Mouse (Mus musculus) adrenal gland, postnatal 14 days (tissue): ENCODE measurements at regions not wholly inside any gene's neighbourhood (a gene's known extent, or its start where the extent isn't known, plus 50 kb on each side); places are given as distances from the start of the nearest gene placed in this dataset.
"Not testable (repeated sequence)": the region's sequence is repeated elsewhere in the genome, so short reads cannot be mapped to it uniquely, and the experiment has no call there.

Source experiments
- DNase-seq: peaks from one replicate; pipeline ENCODE4 v3.0.0; 2021; ENCODE audit warnings: mixed read lengths

DNA sequence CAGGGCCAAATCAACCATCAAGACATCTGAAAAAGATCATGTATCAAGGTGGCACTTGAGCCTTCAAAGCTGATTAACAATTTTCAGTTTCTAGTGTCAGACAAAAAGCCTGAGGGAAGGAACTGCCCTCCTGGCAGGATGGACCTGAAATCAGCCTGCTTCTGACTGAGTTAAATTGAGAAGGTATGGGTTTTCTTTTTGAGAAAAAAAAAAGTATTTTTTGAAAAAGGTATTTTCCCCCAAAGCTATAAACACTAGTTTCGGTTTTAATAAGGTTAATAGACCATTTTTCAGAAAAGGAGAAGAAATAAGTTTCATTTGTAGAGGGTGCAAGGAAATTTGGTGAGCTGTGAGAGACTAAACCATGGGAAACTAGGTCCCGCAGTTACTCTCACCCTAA is 124.6 kb upstream of the Mrpl21 start:
- not testable (repeated sequence) for DNase-seq

DNA sequence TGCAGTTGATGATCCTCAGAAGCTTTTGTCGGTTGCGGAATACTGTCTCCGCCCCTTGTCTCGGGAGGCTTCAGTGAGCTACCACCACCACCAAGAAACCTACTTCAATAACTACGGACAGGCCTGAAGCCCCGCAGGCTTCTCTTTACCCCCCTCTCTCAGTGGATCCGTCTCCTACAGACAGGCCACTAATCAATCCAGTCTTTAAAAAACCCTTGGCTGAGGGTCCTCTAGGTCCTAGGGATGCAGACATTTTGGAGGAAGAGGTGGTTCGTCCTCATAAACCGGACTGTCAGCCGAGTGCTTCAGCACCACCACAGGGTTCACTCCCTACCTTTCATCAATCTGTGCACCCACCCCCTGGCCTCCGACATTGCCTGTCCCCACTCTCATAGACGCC is 123.4 kb upstream of the Mrpl21 start:
- DNase-seq, result no peak

DNA sequence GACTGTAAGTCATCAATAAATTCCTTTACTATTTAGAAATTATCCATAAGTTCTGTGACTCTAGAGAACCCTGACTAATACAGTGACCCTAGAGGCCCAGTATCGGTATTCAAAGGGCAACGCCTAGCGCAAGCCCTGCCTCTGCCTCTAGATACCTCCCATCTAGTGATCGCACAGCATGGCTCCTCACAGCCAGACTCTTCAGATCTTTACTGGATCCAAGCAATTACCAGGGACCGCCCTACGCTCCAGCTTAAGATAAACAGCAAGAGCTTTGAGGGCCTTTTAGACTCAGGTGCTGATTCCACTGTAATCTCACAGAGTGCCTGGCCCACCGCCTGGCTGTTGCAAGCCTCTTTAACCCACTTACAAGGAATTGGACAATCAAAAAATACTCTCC is 115.0 kb upstream of the Mrpl21 start:
- DNase-seq, result no peak

DNA sequence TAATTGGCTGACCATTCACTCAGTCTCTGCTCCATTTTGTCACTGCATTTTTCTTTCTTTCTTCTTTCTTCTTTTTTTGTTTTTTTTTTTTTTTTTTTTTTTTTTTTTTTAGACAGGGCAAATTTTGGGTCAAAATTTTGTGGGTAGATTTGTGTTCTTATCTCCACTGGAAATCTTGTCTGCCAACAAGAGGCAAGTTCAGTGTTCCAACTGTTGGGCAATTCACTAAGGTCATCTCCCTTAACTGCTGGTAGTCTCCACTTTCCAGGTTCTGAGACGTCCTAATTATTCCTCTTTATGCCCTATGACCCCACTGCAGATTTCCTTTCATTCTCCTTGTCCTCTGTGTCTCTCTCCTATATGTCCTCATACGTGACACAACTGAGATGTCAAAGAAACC is 100.1 kb upstream of the Mrpl21 start:
- DNase-seq, result no peak

DNA sequence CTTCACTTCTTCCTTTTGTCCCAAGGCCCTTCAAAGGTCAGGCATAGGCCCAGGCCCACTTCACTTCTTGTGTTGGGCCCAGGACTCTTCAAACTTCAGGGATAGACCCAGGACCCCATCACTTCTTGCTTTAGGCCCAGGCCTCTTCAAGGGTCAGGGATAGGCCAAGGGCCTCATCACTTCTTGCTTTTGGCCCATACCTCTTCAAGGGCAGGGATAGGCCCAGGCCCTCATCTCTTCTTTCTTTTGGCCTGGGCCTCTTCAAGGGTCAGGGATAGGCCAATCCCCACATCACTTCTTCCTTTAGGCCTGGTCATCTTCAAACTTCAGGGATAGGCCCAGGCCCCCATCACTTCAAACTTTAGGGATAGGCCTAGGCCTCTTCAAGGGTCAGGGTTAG is 90.1 kb upstream of the Mrpl21 start:
- no peak for DNase-seq

DNA sequence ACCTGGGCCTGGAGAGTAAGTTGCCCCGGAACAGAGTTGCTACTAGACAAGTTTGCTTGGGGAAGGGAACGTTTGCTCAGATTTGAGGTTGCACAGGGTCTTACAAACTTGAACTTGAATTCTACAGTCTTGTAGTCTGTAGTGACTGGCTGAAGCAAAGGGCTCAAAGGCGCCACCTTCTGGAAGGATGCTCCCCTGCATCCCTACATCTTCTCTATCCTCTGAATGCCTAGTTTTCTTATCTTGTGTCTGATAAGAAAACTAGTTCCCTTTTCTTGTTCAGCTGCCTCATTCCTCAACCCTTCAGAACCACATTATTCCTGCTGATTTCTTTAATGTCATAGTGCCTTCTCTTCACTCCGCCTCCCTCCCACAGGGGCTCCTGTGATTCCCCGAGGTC is 78.2 kb upstream of the Mrpl21 start:
- DNase-seq, result peak; percentile 47

DNA sequence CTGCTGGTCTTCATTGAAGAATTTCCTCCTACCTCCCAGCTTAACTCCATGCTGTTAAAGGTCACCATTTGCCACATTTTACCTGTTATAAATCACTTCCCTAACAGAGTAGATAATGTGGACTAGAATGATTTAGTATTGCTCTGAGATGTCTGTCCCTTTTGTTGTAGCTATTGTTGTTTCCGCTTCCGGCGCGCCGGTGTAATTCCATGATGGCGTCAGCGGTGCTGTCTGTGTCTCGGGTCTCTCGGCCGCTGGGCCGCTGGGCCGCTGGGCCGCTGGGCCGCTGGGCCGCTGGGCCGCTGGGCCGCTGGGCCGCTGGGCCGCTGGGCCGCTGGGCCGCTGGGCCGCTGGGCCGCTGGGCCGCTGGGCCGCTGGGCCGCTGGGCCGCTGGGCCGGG is 77.3 kb upstream of the Mrpl21 start:
- not testable (repeated sequence) for DNase-seq

DNA sequence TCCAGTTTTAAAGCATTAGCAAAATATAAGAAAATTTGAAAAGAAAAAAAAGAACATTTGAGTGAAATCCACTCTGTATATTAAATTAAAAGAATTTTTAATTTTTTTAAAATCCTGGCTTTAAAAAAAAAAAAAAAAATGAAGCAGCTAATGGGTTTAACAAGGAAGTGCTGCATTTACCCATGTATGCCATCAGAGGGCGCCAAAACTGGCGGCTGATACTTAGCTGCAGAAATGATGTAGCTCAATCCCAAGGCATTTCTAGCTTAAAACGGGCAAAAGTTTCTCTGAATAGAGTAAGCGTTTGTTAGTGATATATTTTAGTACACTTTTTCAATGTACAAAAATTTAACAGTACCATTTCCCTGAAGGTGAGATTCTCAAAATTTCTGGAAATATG is 74.4 kb upstream of the Mrpl21 start:
- peak; percentile 63 for DNase-seq
